Mouse (Mus musculus) heart, adult 2 months (tissue): Measurements from ENCODE around the gene Mettl7a2.

Experiments
- CTCF ChIP-seq: fragments of 200-600 bp; IDR thresholded peaks from 2 replicates; pipeline ENCODE4 v1.8.1; 2022; ENCODE audit warnings: antibody characterized with exemption, mild to moderate bottlenecking, moderate library complexity
- EP300 ChIP-seq: fragments of 200-500 bp; IDR thresholded peaks from 2 replicates; pipeline ENCODE4 v1.6.1; 2011; ENCODE audit warnings: low read depth, low read length, control low read depth; ENCODE audit not compliant: insufficient read depth

DNA sequence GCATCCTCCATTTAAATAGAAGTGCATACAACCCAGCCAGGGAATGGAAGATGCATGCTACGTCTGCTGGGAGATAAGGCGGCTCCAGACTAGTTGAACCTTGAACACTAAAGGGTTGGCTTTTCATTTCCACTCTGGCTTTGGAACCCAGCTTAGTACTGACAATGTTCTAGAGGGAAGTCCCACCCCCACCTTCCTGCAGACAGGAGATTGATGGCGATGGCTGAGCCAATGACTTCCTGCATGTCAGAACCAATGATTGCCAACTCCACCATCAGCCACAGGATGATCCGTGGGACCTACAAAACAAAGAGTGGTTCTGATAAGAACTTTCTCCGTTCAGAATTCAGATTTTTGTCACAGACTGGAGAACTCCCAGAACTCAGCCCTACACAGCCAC, 53.1 kb downstream of the Mettl7a2 start:
- TF ChIP-seq CTCF (no peak), EP300 (no peak)
